Mouse (Mus musculus) lung, postnatal 10 days (tissue): ENCODE measurements around the gene Cysrt1.
A peak's percentile ranks its signal among the peaks of the same experiment; 100 is the strongest.

Experiments used
- DNase-seq: peaks from one replicate; pipeline ENCODE4 v3.0.0; 2021

Cysrt1 gene

GRCm38 (mm10) chr2:25200631-25201030 is 41.6 kb downstream of the Cysrt1 start:
- no peak for DNase-seq

- no peak for DNase-seq
Observed at GRCm38 (mm10) chr2:25197946-25198345, 44.3 kb downstream of the Cysrt1 start.

- DNase-seq = peak; percentile 59
Observed at GRCm38 (mm10) chr2:25197191-25197590, 45.1 kb downstream of the Cysrt1 start.

- DNase-seq = peak; percentile 90
Observed at GRCm38 (mm10) chr2:25196172-25196954, 45.9 kb downstream of the Cysrt1 start, which contains the start of gene Tor4a. Tor4a (minus strand) TSS chr2:25196886.

GRCm38 (mm10) chr2:25195211-25196156 is 46.8 kb downstream of the Cysrt1 start:
- peak; percentile 83 for DNase-seq

GRCm38 (mm10) chr2:25194486-25195171 is 47.6 kb downstream of the Cysrt1 start:
- no peak for DNase-seq

GRCm38 (mm10) chr2:25194006-25194405 is 48.2 kb downstream of the Cysrt1 start:
- no peak for DNase-seq

GRCm38 (mm10) chr2:25193330-25193770 is 48.9 kb downstream of the Cysrt1 start:
- DNase-seq = peak; percentile 91
